Mouse (Mus musculus): Measurements from ENCODE around the gene Pla2g3. TPM values are rescaled to one million over a fixed set of nuclear protein-coding genes. Genes with fewer than 3 reads are reported as not detected.

The Pla2g3 gene
- total and polyA plus RNA-seq, 2 experiments from 2014 or later = 0.08 to 0.11 TPM

GRCm38 (mm10) chr11:3526207-3526606 lies 38.1 kb downstream of the Pla2g3 start:
- peak overlapping the region; percentile 54; the same call in 1 of the 2 replicates for H3K4me2 ChIP-seq (ENCODE audit: low read depth, low read length)
- peaks cover 19% of the 10 kb centered on the region; the same call in 1 of the 2 replicates for H3K4me1 ChIP-seq (ENCODE audit: control insufficient read depth, insufficient read depth)
- H3K27ac ChIP-seq (ENCODE audit: low read depth) = 0 out of 2 replicates have a peak overlapping the region, but pooled peaks have one; percentile 89
- no peak overlapping the region for H3K4me3 ChIP-seq (ENCODE audit: low read depth, low read length)
- H3K9me3 ChIP-seq (replicated peaks; ENCODE audit: control insufficient read depth, low read length) = no peaks in the 10 kb centered on the region
- TF ChIP-seq CTCF (IDR thresholded peaks at IDR 0.05; ENCODE audit: low read depth) (no peak), EP300 (IDR thresholded peaks at IDR 0.05; ENCODE audit: low read depth) (no peak)
- ATAC-seq (ENCODE audit: insufficient read depth, low read depth) = no peak
- peaks cover 99% of the 10 kb centered on the region for H3K36me3 ChIP-seq (replicated peaks; ENCODE audit: control insufficient read depth, insufficient read depth, low read length)
- H3K9ac ChIP-seq (replicated peaks; ENCODE audit: low read depth, low read length) = no peak overlapping the region
- DNase-seq (ENCODE audit: low spot score) = no peak
- no peaks in the 10 kb centered on the region for H3K27me3 ChIP-seq (ENCODE audit: control insufficient read depth, insufficient read depth, low read length)
- WGBS = 74% methylated on average over 9 of the region's 9 CpGs

DNA sequence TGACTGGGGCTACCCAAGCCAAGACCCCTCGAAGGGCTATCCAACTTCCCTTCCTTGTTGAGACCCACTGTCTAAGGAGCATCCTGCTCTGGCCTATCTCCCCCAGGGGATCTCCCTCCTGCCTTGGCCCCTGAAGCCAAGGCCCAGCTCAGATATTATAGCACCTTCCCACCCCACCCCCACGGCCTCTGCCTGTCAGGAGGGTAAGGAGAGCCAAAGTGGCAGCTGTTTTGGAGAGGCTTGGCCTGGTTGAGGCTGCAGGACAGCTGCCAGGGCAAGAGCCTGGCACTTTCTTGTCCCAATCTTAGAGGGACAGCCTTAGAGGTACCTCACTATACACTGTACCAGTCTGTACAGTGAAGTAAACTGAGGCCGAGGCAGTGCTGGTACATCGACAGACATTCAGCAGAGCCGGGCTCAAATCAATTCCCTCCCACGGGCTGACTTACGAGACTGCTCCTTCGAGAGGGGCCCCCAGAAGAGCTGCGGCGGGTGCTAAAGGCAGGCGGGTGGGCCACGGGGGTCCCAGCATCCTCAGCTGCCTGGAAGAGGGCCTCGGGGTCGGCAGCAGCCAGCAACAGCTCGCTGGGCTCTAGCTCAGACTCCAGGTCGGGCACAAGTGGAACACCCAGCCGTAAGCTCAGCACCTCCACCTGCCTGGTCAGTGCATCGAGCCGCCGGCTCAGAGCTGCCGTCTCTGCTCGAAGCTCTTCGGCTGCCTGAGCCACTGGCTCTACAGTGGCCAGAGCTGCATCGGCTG lies 39.1 kb downstream of the Pla2g3 start:
- H3K36me3 ChIP-seq (replicated peaks; ENCODE audit: control insufficient read depth, insufficient read depth, low read length) = peaks cover 99% of the 10 kb centered on the region
- TF ChIP-seq EP300 (IDR thresholded peaks at IDR 0.05; ENCODE audit: low read depth) = no peak
- no peak for TF ChIP-seq CTCF (IDR thresholded peaks at IDR 0.05; ENCODE audit: low read depth)
- 80% methylated on average over 24 of the region's 24 CpGs for WGBS
- H3K27me3 ChIP-seq (ENCODE audit: control insufficient read depth, insufficient read depth, low read length) = no peaks in the 10 kb centered on the region
- H3K9me3 ChIP-seq (replicated peaks; ENCODE audit: control insufficient read depth, low read length) = no peaks in the 10 kb centered on the region
- ATAC-seq (ENCODE audit: insufficient read depth, low read depth) (peak; percentile 15), DNase-seq (ENCODE audit: low spot score) (no peak)
- H3K4me1 ChIP-seq (ENCODE audit: control insufficient read depth, insufficient read depth) = peaks cover 19% of the 10 kb centered on the region; the same call in 1 of the 2 replicates
- peak overlapping the region; percentile 34 for H3K4me3 ChIP-seq (ENCODE audit: low read depth, low read length)
- H3K9ac ChIP-seq (replicated peaks; ENCODE audit: low read depth, low read length) = peak overlapping the region; percentile 51
- H3K4me2 ChIP-seq (ENCODE audit: low read depth, low read length) = peak overlapping the region; percentile 54
- peak overlapping the region; percentile 89 for H3K27ac ChIP-seq (ENCODE audit: low read depth)

GRCm38 (mm10) chr11:3527766-3528165 lies 39.7 kb downstream of the Pla2g3 start:
- WGBS = 44% methylated on average over 8 of the region's 8 CpGs
- peak overlapping the region; percentile 54 for H3K4me2 ChIP-seq (ENCODE audit: low read depth, low read length)
- peak overlapping the region; percentile 34 for H3K4me3 ChIP-seq (ENCODE audit: low read depth, low read length)
- peak overlapping the region; percentile 51 for H3K9ac ChIP-seq (replicated peaks; ENCODE audit: low read depth, low read length)
- TF ChIP-seq EP300 (IDR thresholded peaks at IDR 0.05; ENCODE audit: low read depth) = no peak
- TF ChIP-seq CTCF (IDR thresholded peaks at IDR 0.05; ENCODE audit: low read depth) = no peak
- H3K27ac ChIP-seq (ENCODE audit: low read depth) = peak overlapping the region; percentile 89
- no peaks in the 10 kb centered on the region for H3K9me3 ChIP-seq (replicated peaks; ENCODE audit: control insufficient read depth, low read length)
- H3K4me1 ChIP-seq (ENCODE audit: control insufficient read depth, insufficient read depth) = peaks cover 19% of the 10 kb centered on the region; the same call in 1 of the 2 replicates
- H3K27me3 ChIP-seq (ENCODE audit: control insufficient read depth, insufficient read depth, low read length) = no peaks in the 10 kb centered on the region
- ATAC-seq (ENCODE audit: insufficient read depth, low read depth) = peak; percentile 83
- peak; percentile 70 for DNase-seq (ENCODE audit: low spot score)
- H3K36me3 ChIP-seq (replicated peaks; ENCODE audit: control insufficient read depth, insufficient read depth, low read length) = peaks cover 99% of the 10 kb centered on the region

DNA sequence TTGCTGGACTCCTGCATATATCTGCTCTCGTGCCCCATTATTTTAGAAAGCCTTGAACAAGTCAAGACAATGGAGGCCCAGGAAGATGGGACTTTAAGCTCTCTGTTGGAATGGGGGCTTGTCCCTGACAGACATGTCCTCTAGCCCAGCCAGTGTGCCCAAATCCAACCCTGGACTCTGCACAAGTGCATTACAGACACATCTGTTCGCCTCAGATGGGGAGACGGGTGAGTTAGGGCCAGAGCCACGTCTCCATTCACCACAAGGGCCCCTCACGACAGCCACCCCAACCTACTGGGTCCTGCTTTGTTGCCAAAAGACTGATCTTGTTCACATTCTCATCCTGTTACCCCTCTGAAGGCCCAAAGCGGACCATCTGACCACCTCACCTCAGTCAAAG lies 40.1 kb downstream of the Pla2g3 start:
- Histone ChIP-seq H3K4me1 (ENCODE audit: control insufficient read depth, insufficient read depth) (peaks cover 19% of the 10 kb centered on the region; the same call in 1 of the 2 replicates), H3K4me3 (ENCODE audit: low read depth, low read length) (no peak overlapping the region), H3K9ac (replicated peaks; ENCODE audit: low read depth, low read length) (no peak overlapping the region), H3K27ac (ENCODE audit: low read depth) (peak overlapping the region; percentile 89), H3K27me3 (ENCODE audit: control insufficient read depth, insufficient read depth, low read length) (no peaks in the 10 kb centered on the region), H3K9me3 (replicated peaks; ENCODE audit: control insufficient read depth, low read length) (no peaks in the 10 kb centered on the region), H3K4me2 (ENCODE audit: low read depth, low read length) (peak overlapping the region; percentile 54; the same call in 1 of the 2 replicates), H3K36me3 (replicated peaks; ENCODE audit: control insufficient read depth, insufficient read depth, low read length) (peaks cover 99% of the 10 kb centered on the region)
- ATAC-seq (ENCODE audit: insufficient read depth, low read depth) (no peak), DNase-seq (ENCODE audit: low spot score) (no peak)
- WGBS = 87% methylated on average over 6 of the region's 6 CpGs
- TF ChIP-seq EP300 (IDR thresholded peaks at IDR 0.05; ENCODE audit: low read depth) (no peak), CTCF (IDR thresholded peaks at IDR 0.05; ENCODE audit: low read depth) (no peak)

GRCm38 (mm10) chr11:3529476-3530252 lies 41.6 kb downstream of the Pla2g3 start:
- H3K27me3 ChIP-seq (ENCODE audit: control insufficient read depth, insufficient read depth, low read length) = no peaks in the 10 kb centered on the region
- H3K9me3 ChIP-seq (replicated peaks; ENCODE audit: control insufficient read depth, low read length) = no peaks in the 10 kb centered on the region
- DNase-seq (ENCODE audit: low spot score) = no peak
- H3K36me3 ChIP-seq (replicated peaks; ENCODE audit: control insufficient read depth, insufficient read depth, low read length) = peaks cover 91% of the 10 kb centered on the region
- no peak for TF ChIP-seq CTCF (IDR thresholded peaks at IDR 0.05; ENCODE audit: low read depth)
- no peak for TF ChIP-seq EP300 (IDR thresholded peaks at IDR 0.05; ENCODE audit: low read depth)
- peaks cover 19% of the 10 kb centered on the region; the same call in 1 of the 2 replicates for H3K4me1 ChIP-seq (ENCODE audit: control insufficient read depth, insufficient read depth)
- H3K4me2 ChIP-seq (ENCODE audit: low read depth, low read length) = no peak overlapping the region
- ATAC-seq (ENCODE audit: insufficient read depth, low read depth) = no peak
- H3K4me3 ChIP-seq (ENCODE audit: low read depth, low read length) = no peak overlapping the region
- no peak overlapping the region for H3K27ac ChIP-seq (ENCODE audit: low read depth)
- no peak overlapping the region for H3K9ac ChIP-seq (replicated peaks; ENCODE audit: low read depth, low read length)
- 81% methylated on average over 20 of the region's 20 CpGs for WGBS
